ENCODE assay signal across 8 mouse cellular contexts in genomic region chr11:82869506-82870172, GRCm38 (mm10). TPM values are rescaled to one million over a fixed set of nuclear protein-coding genes. Genes with fewer than 3 reads are reported as not detected.
DNase-seq lines count a peak whose midpoint lies in the region; ATAC-seq lines count a peak whose summit lies in the region.

No protein-coding gene starts in this region.

- 56% methylated on average over 9 of the region's 9 CpGs for WGBS in lung, embryonic 15.5 days
- WGBS in intestine, embryonic 15.5 days: 59% methylated on average over 9 of the region's 9 CpGs
- WGBS in neural tube, embryonic 12.5 days: 80% methylated on average over 9 of the region's 9 CpGs

- H3K4me3 ChIP-seq in lung, embryonic 15.5 days: peak overlapping the region; percentile 93
- H3K4me3 ChIP-seq in intestine, embryonic 15.5 days (replicated peaks): peak overlapping the region; percentile 93
- H3K4me3 ChIP-seq in neural tube, embryonic 12.5 days: no peak overlapping the region

- peaks cover 4% of the 10 kb centered on the region; the same call in 1 of the 2 replicates for H3K4me1 ChIP-seq in lung, embryonic 15.5 days
- no peaks in the 10 kb centered on the region for H3K4me1 ChIP-seq in intestine, embryonic 15.5 days (replicated peaks)
- H3K4me1 ChIP-seq in neural tube, embryonic 12.5 days: peaks cover 5% of the 10 kb centered on the region; the same call in 1 of the 2 replicates

- peak overlapping the region; percentile 48; the same call in 1 of the 2 replicates for H3K27ac ChIP-seq in lung, embryonic 15.5 days
- H3K27ac ChIP-seq in intestine, embryonic 15.5 days: no peak overlapping the region
- no peak overlapping the region for H3K27ac ChIP-seq in neural tube, embryonic 12.5 days

- no peaks in the 10 kb centered on the region for H3K27me3 ChIP-seq in lung, embryonic 15.5 days
- no peaks in the 10 kb centered on the region for H3K27me3 ChIP-seq in intestine, embryonic 15.5 days (replicated peaks)
- H3K27me3 ChIP-seq in neural tube, embryonic 12.5 days (replicated peaks): no peaks in the 10 kb centered on the region

- peak overlapping the region; percentile 72; the same call in 1 of the 2 replicates for H3K9ac ChIP-seq in lung, embryonic 15.5 days
- H3K9ac ChIP-seq in intestine, embryonic 15.5 days: peak overlapping the region; percentile 88; the same call in 1 of the 2 replicates
- H3K9ac ChIP-seq in neural tube, embryonic 12.5 days: no peak overlapping the region

- H3K4me2 ChIP-seq in lung, embryonic 15.5 days: peak overlapping the region; percentile 81
- H3K4me2 ChIP-seq in intestine, embryonic 15.5 days (replicated peaks): peak overlapping the region; percentile 85
- peak overlapping the region; percentile 92 for H3K4me2 ChIP-seq in neural tube, embryonic 12.5 days (replicated peaks)

- no peaks in the 10 kb centered on the region for H3K9me3 ChIP-seq in lung, embryonic 15.5 days
- no peaks in the 10 kb centered on the region for H3K9me3 ChIP-seq in intestine, embryonic 15.5 days
- H3K9me3 ChIP-seq in neural tube, embryonic 12.5 days: no peaks in the 10 kb centered on the region

- ATAC-seq in lung, embryonic 15.5 days (ENCODE audit: borderline replicate concordance, extremely low read depth, low FRiP score, low TSS enrichment): no peak
- no peak for ATAC-seq in intestine, embryonic 15.5 days
- ATAC-seq in neural tube, embryonic 12.5 days (ENCODE audit: low FRiP score, low read depth): no peak
- no peak for ATAC-seq in granulocyte monocyte progenitor cell, adult 5-6 weeks (replicated peaks; ENCODE audit: poor library complexity, severe bottlenecking)

- DNase-seq in cerebellum, adult 9-10 months: peak; percentile 26
- DNase-seq in cerebellum, postnatal 36 days: no peak
- DNase-seq in lung, postnatal 4 days: no peak
- no peak for DNase-seq in urinary bladder, adult 18-20 months (ENCODE audit: low spot score in 2 of 2)

- H3K36me3 ChIP-seq in lung, embryonic 15.5 days: no peaks in the 10 kb centered on the region
- no peaks in the 10 kb centered on the region for H3K36me3 ChIP-seq in intestine, embryonic 15.5 days
- no peaks in the 10 kb centered on the region for H3K36me3 ChIP-seq in neural tube, embryonic 12.5 days

RNA-seq across cellular contexts. Expression of gene Rffl, which starts 1.4 kb away (rescaled TPM):
- polyA plus RNA-seq in lung, embryonic 15.5 days (2015; fragmentation: Nextera tagmentation; extraction: Ambion mirVana): 11.5 and 12.0 TPM in 2 replicates
- 12.5 and 13.8 TPM in 2 replicates for polyA plus RNA-seq in intestine, embryonic 15.5 days (2015; fragmentation: Nextera tagmentation; extraction: Ambion mirVana)
- polyA plus RNA-seq in neural tube, embryonic 12.5 days (2016; fragmentation: Nextera tagmentation; extraction: Ambion mirVana): 8.1 and 10.7 TPM in 2 replicates
- 26.6 and 35.3 TPM in 2 replicates for total RNA-seq in granulocyte monocyte progenitor cell, adult 5-6 weeks (2014; fragmentation: Nextera tagmentation)
- total RNA-seq in granulocyte monocyte progenitor cell, adult 5-6 weeks (2017): 18.6 and 21.8 TPM in 2 replicates

RNA-seq across cellular contexts. Expression of gene Rad51d, which starts 20.8 kb away (rescaled TPM):
- polyA plus RNA-seq in lung, embryonic 15.5 days (2015; fragmentation: Nextera tagmentation; extraction: Ambion mirVana): 12.2 and 13.2 TPM in 2 replicates
- 12.7 and 16.0 TPM in 2 replicates for polyA plus RNA-seq in intestine, embryonic 15.5 days (2015; fragmentation: Nextera tagmentation; extraction: Ambion mirVana)
- 12.6 and 13.5 TPM in 2 replicates for polyA plus RNA-seq in neural tube, embryonic 12.5 days (2016; fragmentation: Nextera tagmentation; extraction: Ambion mirVana)
- total RNA-seq in granulocyte monocyte progenitor cell, adult 5-6 weeks (2014; fragmentation: Nextera tagmentation): 11.5 and 24.9 TPM in 2 replicates
- total RNA-seq in granulocyte monocyte progenitor cell, adult 5-6 weeks (2017): 15.3 and 18.2 TPM in 2 replicates

RNA-seq across cellular contexts. Expression of gene Fndc8, which starts 22.3 kb away (rescaled TPM):
- 0.11 and 0.12 TPM in 2 replicates for polyA plus RNA-seq in lung, embryonic 15.5 days (2015; fragmentation: Nextera tagmentation; extraction: Ambion mirVana)
- 0.15 and 0.23 TPM in 2 replicates for polyA plus RNA-seq in intestine, embryonic 15.5 days (2015; fragmentation: Nextera tagmentation; extraction: Ambion mirVana)
- 0.39 and 0.54 TPM in 2 replicates for polyA plus RNA-seq in neural tube, embryonic 12.5 days (2016; fragmentation: Nextera tagmentation; extraction: Ambion mirVana)
- total RNA-seq in granulocyte monocyte progenitor cell, adult 5-6 weeks (2014; fragmentation: Nextera tagmentation): not detected in 2 replicates
- total RNA-seq in granulocyte monocyte progenitor cell, adult 5-6 weeks (2017): not detected in 2 replicates

RNA-seq across cellular contexts. Expression of gene Nle1, which starts 38.6 kb away (rescaled TPM):
- polyA plus RNA-seq in lung, embryonic 15.5 days (2015; fragmentation: Nextera tagmentation; extraction: Ambion mirVana): 29.4 and 34.1 TPM in 2 replicates
- polyA plus RNA-seq in intestine, embryonic 15.5 days (2015; fragmentation: Nextera tagmentation; extraction: Ambion mirVana): 29.9 and 31.7 TPM in 2 replicates
- polyA plus RNA-seq in neural tube, embryonic 12.5 days (2016; fragmentation: Nextera tagmentation; extraction: Ambion mirVana): 29.6 and 31.5 TPM in 2 replicates
- 36.8 and 41.7 TPM in 2 replicates for total RNA-seq in granulocyte monocyte progenitor cell, adult 5-6 weeks (2014; fragmentation: Nextera tagmentation)
- total RNA-seq in granulocyte monocyte progenitor cell, adult 5-6 weeks (2017): 23.0 and 24.5 TPM in 2 replicates

RNA-seq across cellular contexts. Expression of gene Unc45b, which starts 40.7 kb away (rescaled TPM):
- 10.7 and 11.2 TPM in 2 replicates for polyA plus RNA-seq in lung, embryonic 15.5 days (2015; fragmentation: Nextera tagmentation; extraction: Ambion mirVana)
- 1.8 and 2.1 TPM in 2 replicates for polyA plus RNA-seq in intestine, embryonic 15.5 days (2015; fragmentation: Nextera tagmentation; extraction: Ambion mirVana)
- polyA plus RNA-seq in neural tube, embryonic 12.5 days (2016; fragmentation: Nextera tagmentation; extraction: Ambion mirVana): 5.4 TPM in 2 replicates
- total RNA-seq in granulocyte monocyte progenitor cell, adult 5-6 weeks (2014; fragmentation: Nextera tagmentation): not detected in 2 replicates
- not detected in 2 replicates for total RNA-seq in granulocyte monocyte progenitor cell, adult 5-6 weeks (2017)
